Mouse (Mus musculus) liver, embryonic 11.5 days (tissue): ENCODE measurements around the gene Fkbp4. TPM values are rescaled to one million over a fixed set of nuclear protein-coding genes. Genes with fewer than 3 reads are reported as not detected.
"Not testable (repeated sequence)": the region's sequence is repeated elsewhere in the genome, so short reads cannot be mapped to it uniquely, and the experiment has no call there.

Source experiments
- ATAC-seq: fragments of 200-750 bp; cut with Nextera tagmentation; replicated peaks from 2 replicates; pipeline ENCODE4 v1.8.0; 2017; ENCODE audit warnings: moderate number of reproducible peaks, mild to moderate bottlenecking, moderate TSS enrichment, moderate library complexity; ENCODE audit not compliant: low FRiP score
- DNase-seq: peaks from one replicate; pipeline ENCODE4 v3.0.0-alpha.2; 2017; ENCODE audit warnings: low spot score
- H3K27ac ChIP-seq: fragments of 300-500 bp; sonication (generic); 2 replicates; pipeline ENCODE4 v1.5.1; 2014; ENCODE audit warnings: mild to moderate bottlenecking, low read depth, low read length, control low read depth
- H3K27me3 ChIP-seq: fragments of 300-500 bp; sonication (generic); replicated peaks from 2 replicates; pipeline ENCODE4 v1.6.1; 2014; ENCODE audit warnings: low read length, mixed read lengths; ENCODE audit not compliant: control insufficient read depth, insufficient read depth
- H3K36me3 ChIP-seq: fragments of 300-500 bp; sonication (generic); 2 replicates; pipeline ENCODE4 v1.6.1; 2014; ENCODE audit warnings: mild to moderate bottlenecking, low read length, moderate library complexity, mixed read lengths; ENCODE audit not compliant: control insufficient read depth, insufficient read depth
- H3K4me1 ChIP-seq: fragments of 300-500 bp; sonication (generic); replicated peaks from 2 replicates; pipeline ENCODE4 v1.6.1; 2014; ENCODE audit warnings: low read length, mixed read lengths; ENCODE audit not compliant: control insufficient read depth, insufficient read depth
- H3K4me2 ChIP-seq: fragments of 300-500 bp; sonication (generic); 2 replicates; pipeline ENCODE4 v1.6.1; 2014; ENCODE audit warnings: mild to moderate bottlenecking, control low read depth, moderate library complexity
- H3K4me3 ChIP-seq: fragments of 300-500 bp; sonication (generic); 2 replicates; pipeline ENCODE4 v1.5.1; 2014; ENCODE audit warnings: low read depth, low read length, control low read depth
- H3K9ac ChIP-seq: fragments of 300-500 bp; sonication (generic); 2 replicates; pipeline ENCODE4 v1.6.1; 2014; ENCODE audit warnings: low read depth, low read length, control low read depth
- H3K9me3 ChIP-seq: fragments of 300-500 bp; sonication (generic); 2 replicates; pipeline ENCODE4 v1.6.1; 2016; ENCODE audit warnings: low read length, inconsistent platforms, mixed read lengths; ENCODE audit not compliant: control insufficient read depth
- WGBS: fragments of 180-500 bp; shearing (Covaris S2); extraction: QIAGEN DNeasy Blood & Tissue Kit; methylation state at CpG from one replicate; pipeline ENCODE4 v1.1.7; 2014; 5-methylcytosine and 5-hydroxymethylcytosine counted together
- polyA plus RNA-seq: library from polyadenylated mRNA; unstranded; fragments of >200 nt; fragmentation: Nextera tagmentation; extraction: Ambion mirVana; gene quantifications from 2 replicates; pipeline ENCODE4 v1.2.1, GENCODE M21; 2014

Fkbp4 gene
- polyA plus RNA-seq, 1 experiment from 2014 or later: 541 TPM

DNA sequence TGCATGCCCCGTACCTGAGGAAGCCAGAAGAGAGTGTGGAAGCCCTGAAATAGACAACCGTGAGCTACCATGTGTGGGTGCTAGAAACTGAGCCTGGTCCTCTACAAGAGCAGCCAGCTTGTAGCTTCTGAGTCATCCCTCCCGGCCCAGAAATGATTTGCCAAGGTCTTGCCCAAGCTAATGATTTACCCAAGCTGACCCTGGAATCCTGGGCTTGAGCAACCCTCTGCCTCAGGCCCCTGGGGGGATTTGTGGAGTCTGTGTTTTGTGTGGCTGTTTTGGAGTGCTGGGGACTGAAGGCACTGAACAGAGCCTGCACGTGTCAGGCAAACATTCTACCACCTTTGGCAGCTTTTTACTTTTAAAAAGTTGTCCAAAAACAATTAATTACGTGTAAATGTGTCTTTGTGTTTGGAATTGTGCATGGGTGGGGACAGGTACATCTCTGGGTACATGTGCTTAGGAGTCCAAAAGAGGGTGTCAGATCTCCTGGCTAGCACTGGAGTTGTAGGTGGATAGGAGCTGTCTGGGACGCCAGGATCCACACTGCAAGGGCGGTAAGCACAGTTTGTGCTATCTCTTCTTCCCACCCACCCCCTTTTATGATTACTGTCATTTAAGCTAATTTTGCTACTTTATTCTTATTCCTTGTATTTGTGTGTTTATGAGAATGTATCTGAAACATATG lies 40.8 kb downstream of the Fkbp4 start:
- no peaks in the 10 kb centered on the region for H3K36me3 ChIP-seq
- DNase-seq (no peak), ATAC-seq (peak; percentile 52)
- no peaks in the 10 kb centered on the region for H3K27me3 ChIP-seq
- 62% methylated on average over 7 of the region's 7 CpGs for WGBS
- H3K9me3 ChIP-seq: no peaks in the 10 kb centered on the region
- peak overlapping the region; percentile 17; the same call in 1 of the 2 replicates for H3K4me2 ChIP-seq
- no peak overlapping the region for H3K4me3 ChIP-seq
- no peaks in the 10 kb centered on the region for H3K4me1 ChIP-seq
- H3K27ac ChIP-seq: peak overlapping the region; percentile 11
- H3K9ac ChIP-seq: no peak overlapping the region

DNA sequence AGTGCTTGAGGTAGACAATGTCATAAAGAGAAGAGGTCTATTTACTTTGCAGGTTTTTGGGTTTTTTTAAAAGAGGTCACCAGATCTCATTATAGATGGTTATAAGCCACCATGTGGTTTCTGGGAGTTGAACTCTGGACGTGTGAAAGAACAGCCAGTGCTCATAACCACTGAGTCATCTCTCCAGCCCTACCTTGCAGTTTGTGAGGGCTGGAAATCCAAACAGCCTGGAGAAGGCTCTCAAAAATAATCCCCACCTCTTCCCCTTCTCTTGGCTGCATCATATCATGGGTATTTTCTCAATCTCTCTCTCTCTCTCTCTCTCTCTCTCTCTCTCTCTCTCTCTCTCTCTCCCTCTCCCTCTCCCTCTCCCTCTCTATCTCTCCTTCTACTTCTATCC lies 47.8 kb downstream of the Fkbp4 start:
- no peaks in the 10 kb centered on the region for H3K9me3 ChIP-seq
- ATAC-seq (no peak), DNase-seq (no peak)
- WGBS: 44% methylated on average over 1 of the region's 1 CpGs
- H3K36me3 ChIP-seq: no peaks in the 10 kb centered on the region
- H3K27ac ChIP-seq: no peak overlapping the region
- H3K4me3 ChIP-seq: no peak overlapping the region
- H3K4me2 ChIP-seq: no peak overlapping the region
- no peak overlapping the region for H3K9ac ChIP-seq
- no peaks in the 10 kb centered on the region for H3K4me1 ChIP-seq
- H3K27me3 ChIP-seq: no peaks in the 10 kb centered on the region

DNA sequence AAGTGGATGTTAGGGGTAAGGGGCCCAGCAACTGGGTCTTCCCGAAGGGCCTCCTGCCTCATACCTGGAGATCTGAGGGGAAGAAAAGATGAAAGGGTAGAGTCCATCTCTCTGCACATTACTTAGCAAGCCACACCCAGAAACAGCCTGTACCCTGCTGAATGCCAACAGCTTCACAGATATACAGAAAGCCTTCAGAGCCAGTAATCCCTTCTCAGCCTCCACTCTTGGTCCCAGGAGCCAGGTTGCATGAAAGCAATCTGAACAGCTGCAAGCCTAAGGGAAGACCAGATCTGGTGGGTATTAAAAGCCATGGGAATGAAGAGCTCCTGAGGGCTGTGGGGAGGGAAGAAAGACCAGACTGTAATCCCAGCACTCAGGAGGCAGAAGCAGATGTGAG lies 49.3 kb downstream of the Fkbp4 start:
- H3K4me2 ChIP-seq: no peak overlapping the region
- no peak overlapping the region for H3K4me3 ChIP-seq
- no peaks in the 10 kb centered on the region for H3K36me3 ChIP-seq
- H3K27me3 ChIP-seq: no peaks in the 10 kb centered on the region
- no peak overlapping the region for H3K27ac ChIP-seq
- ATAC-seq (no peak), DNase-seq (no peak)
- WGBS: 80% methylated on average over 1 of the region's 1 CpGs
- no peaks in the 10 kb centered on the region for H3K9me3 ChIP-seq
- no peak overlapping the region for H3K9ac ChIP-seq
- no peaks in the 10 kb centered on the region for H3K4me1 ChIP-seq

DNA sequence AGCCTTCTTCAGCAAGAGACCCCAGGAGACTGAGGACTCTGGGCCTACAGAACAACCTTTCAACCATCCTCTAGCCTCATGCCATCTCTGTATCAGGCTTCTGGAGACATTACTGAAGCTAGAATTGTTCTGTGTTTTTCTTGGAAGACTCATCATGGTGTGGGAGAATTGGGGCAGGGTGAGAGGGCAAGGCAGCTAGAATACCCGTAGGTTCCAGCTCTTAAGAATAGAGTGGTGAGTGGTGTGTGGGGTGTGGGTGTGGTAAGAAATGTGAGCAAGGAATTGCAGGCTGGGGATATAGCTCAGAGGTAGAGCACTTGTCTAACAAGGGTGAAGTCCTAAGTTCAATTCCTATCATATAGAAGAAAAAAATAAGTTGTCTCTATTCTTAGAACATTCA lies 53.5 kb downstream of the Fkbp4 start:
- 71% methylated on average over 1 of the region's 1 CpGs for WGBS

DNA sequence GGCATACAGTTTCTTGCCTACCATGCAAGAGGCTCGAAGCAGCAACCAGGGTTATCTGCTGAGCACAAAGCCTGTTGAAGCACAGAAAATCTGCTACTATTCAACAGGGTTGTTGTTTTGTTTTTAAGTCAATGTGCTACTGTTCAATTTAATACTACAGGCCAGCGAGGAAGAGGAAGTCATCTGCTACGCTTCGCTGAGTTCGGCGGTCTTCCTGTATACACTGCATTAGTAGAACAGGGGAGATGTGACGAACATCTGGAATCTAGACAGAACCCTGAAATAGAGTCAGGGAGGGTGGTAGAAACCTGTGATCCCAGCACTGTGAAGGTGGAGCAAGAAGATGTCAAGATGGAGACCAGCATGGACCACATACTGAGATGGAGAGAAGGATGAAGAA lies 54.7 kb downstream of the Fkbp4 start:
- no peak for DNase-seq
- no peaks in the 10 kb centered on the region for H3K9me3 ChIP-seq

More for the DNA sequence above, 53.5 kb downstream of the Fkbp4 start:
- Histone ChIP-seq H3K27ac (no peak overlapping the region), H3K4me3 (no peak overlapping the region), H3K36me3 (no peaks in the 10 kb centered on the region), H3K27me3 (no peaks in the 10 kb centered on the region), H3K9me3 (no peaks in the 10 kb centered on the region), H3K9ac (no peak overlapping the region), H3K4me2 (no peak overlapping the region), H3K4me1 (no peaks in the 10 kb centered on the region)
- DNase-seq: no peak
- ATAC-seq: no peak

DNA sequence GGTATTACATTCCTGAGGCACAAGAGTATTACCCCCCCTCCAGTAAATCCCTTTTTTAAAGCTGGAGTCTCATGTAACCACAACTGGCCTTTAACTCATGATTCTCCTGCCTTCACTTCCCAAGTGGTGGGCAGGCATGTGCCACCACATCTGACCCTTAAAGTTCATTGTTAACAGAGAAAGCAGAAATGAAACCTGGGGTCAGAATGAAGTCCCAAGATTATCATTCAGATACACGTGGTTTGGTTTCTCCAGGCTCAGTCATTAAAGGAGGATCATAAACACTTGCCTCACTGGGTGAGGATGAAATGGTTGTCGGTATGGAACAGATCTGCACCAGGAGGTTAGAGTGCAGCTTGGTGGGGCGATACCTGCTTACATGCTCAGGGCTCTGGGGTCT lies 57.2 kb downstream of the Fkbp4 start:
- Histone ChIP-seq H3K9me3 (no peaks in the 10 kb centered on the region), H3K4me3 (no peak overlapping the region), H3K27ac (no peak overlapping the region), H3K36me3 (no peaks in the 10 kb centered on the region), H3K4me2 (no peak overlapping the region), H3K9ac (no peak overlapping the region), H3K27me3 (no peaks in the 10 kb centered on the region), H3K4me1 (no peaks in the 10 kb centered on the region)
- DNase-seq (no peak), ATAC-seq (no peak)
- 68% methylated on average over 3 of the region's 3 CpGs for WGBS

More for the DNA sequence above, 54.7 kb downstream of the Fkbp4 start:
- Histone ChIP-seq H3K27ac (no peak overlapping the region), H3K9ac (no peak overlapping the region), H3K27me3 (no peaks in the 10 kb centered on the region), H3K4me3 (no peak overlapping the region), H3K4me1 (no peaks in the 10 kb centered on the region), H3K36me3 (no peaks in the 10 kb centered on the region), H3K4me2 (no peak overlapping the region)
- no peak for ATAC-seq
- WGBS: 76% methylated on average over 7 of the region's 7 CpGs

DNA sequence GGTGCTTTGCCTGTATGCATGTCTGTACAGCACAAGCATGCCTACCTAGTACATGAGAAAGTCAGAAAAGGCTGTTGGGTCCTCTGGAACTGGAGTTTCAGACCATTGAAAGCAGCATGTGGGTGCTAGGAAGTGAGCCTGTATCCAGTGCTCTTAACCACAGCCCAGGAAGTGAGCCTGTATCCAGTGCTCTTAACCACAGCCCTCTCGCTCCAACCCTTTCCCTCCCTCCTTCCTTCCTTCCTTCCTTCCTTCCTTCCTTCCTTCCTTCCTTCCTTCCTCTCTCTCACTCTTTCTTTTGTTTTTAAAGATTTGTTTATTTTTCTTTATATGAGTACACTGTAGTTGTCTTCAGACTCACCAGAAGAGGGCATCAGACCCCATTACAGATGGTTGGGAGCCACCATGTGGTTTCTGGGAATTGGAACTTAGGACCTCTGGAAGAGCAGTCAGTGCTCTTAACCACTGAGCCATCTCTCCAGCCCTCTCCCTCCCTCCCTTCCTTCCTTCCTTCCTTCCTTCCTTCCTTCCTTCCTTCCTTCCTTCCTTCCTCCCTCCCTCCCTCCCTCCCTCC lies 57.8 kb downstream of the Fkbp4 start:
- not testable (repeated sequence) for H3K4me2 ChIP-seq, H3K9me3 ChIP-seq, H3K4me1 ChIP-seq, H3K27ac ChIP-seq, H3K27me3 ChIP-seq, H3K9ac ChIP-seq, ATAC-seq, DNase-seq, H3K36me3 ChIP-seq, H3K4me3 ChIP-seq
- WGBS: 43% methylated on average over 1 of the region's 1 CpGs
